Mouse (Mus musculus) midbrain, postnatal 0 days (tissue): ENCODE measurements around the gene Mrgbp. TPM values are rescaled to one million over a fixed set of nuclear protein-coding genes. Genes with fewer than 3 reads are reported as not detected.

Experiments
- ATAC-seq: fragments of 200-750 bp; cut with Nextera tagmentation; 2 replicates; pipeline ENCODE4 v1.8.0; 2017; ENCODE audit warnings: moderate number of reproducible peaks, mild to moderate bottlenecking, moderate TSS enrichment, moderate library complexity; ENCODE audit not compliant: low FRiP score
- DNase-seq: peaks from one replicate; pipeline ENCODE4 v3.0.0-alpha.2; 2015; ENCODE audit warnings: low spot score
- H3K27ac ChIP-seq: fragments of 300-500 bp; sonication (generic); 2 replicates; pipeline ENCODE4 v1.5.1; 2014; ENCODE audit warnings: low read depth, mild to moderate bottlenecking, low read length, mixed read lengths
- H3K27me3 ChIP-seq: fragments of 300-500 bp; sonication (generic); 2 replicates; pipeline ENCODE4 v1.6.1; 2014; ENCODE audit warnings: low read length, control low read depth, mixed read lengths; ENCODE audit not compliant: insufficient read depth
- H3K36me3 ChIP-seq: fragments of 300-500 bp; sonication (generic); 2 replicates; pipeline ENCODE4 v1.6.1; 2014; ENCODE audit warnings: low read length, control low read depth, mixed read lengths; ENCODE audit not compliant: insufficient read depth
- H3K4me1 ChIP-seq: fragments of 300-500 bp; sonication (generic); 2 replicates; pipeline ENCODE4 v1.6.1; 2014; ENCODE audit warnings: mild to moderate bottlenecking, control low read depth, antibody characterized with exemption, low read length, mixed read lengths; ENCODE audit not compliant: insufficient read depth
- H3K4me2 ChIP-seq: fragments of 300-500 bp; sonication (generic); 2 replicates; pipeline ENCODE4 v1.6.1; 2014; ENCODE audit warnings: low read depth, mild to moderate bottlenecking, low read length, mixed read lengths; ENCODE audit not compliant: poor library complexity, severe bottlenecking
- H3K4me3 ChIP-seq: fragments of 300-500 bp; sonication (generic); 2 replicates; pipeline ENCODE4 v1.5.1; 2014; ENCODE audit warnings: low read depth, mild to moderate bottlenecking, low read length, moderate library complexity
- H3K9ac ChIP-seq: fragments of 300-500 bp; sonication (generic); replicated peaks from 2 replicates; pipeline ENCODE4 v1.6.1; 2014; ENCODE audit warnings: mild to moderate bottlenecking, low read length, moderate library complexity, mixed read lengths; ENCODE audit not compliant: poor library complexity, severe bottlenecking
- H3K9me3 ChIP-seq: fragments of 300-500 bp; sonication (generic); 2 replicates; pipeline ENCODE4 v1.6.1; 2016; ENCODE audit warnings: low read length, control low read depth
- CTCF ChIP-seq: IDR thresholded peaks from 2 replicates; pipeline ENCODE4 v1.5.1; 2016; ENCODE audit warnings: antibody characterized with exemption, mild to moderate bottlenecking
- WGBS: fragments of 180-500 bp; shearing (Covaris S2); extraction: QIAGEN DNeasy Blood & Tissue Kit; methylation state at CpG from one replicate; pipeline ENCODE4 v1.1.7; 2014; 5-methylcytosine and 5-hydroxymethylcytosine counted together
- polyA plus RNA-seq: library from polyadenylated mRNA; unstranded; fragments of >200 nt; fragmentation: Nextera tagmentation; extraction: Ambion mirVana; gene quantifications from 2 replicates; pipeline ENCODE4 v1.2.1, GENCODE M21; 2015
- total RNA-seq: library from RNA; depleted of rRNA; stranded (reverse); fragments of >200 nt; gene quantifications from 2 replicates; pipeline ENCODE4 v1.2.3, GENCODE M21; 2014

The Mrgbp gene
- total and polyA plus RNA-seq, 2 experiments from 2014 or later, result 36.5 to 60.8 TPM

DNA sequence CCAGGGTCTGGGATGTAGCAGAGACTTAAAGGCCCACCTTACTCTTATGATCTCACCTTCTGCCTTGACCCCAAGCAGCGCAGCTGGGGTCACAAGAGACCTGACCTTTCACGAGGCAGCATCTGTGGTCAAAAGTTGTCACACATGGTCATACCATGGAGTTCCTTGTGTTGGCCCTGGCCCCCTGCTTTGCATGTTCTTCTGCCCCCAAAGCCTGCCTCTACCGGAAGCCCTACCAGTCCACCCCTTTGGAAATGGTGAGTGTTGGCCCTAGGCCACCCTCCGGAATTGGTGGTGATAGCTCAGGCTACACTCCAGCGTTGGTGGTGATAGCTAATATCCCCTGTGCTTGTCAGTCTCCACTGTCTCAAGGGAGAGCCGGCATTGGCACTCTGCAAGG is 17.8 kb upstream of the Mrgbp start:
- Histone ChIP-seq H3K4me2 (no peak overlapping the region), H3K9ac (no peak overlapping the region), H3K9me3 (no peaks in the 10 kb centered on the region), H3K27ac (no peak overlapping the region), H3K4me3 (no peak overlapping the region), H3K36me3 (no peaks in the 10 kb centered on the region), H3K27me3 (no peaks in the 10 kb centered on the region), H3K4me1 (no peaks in the 10 kb centered on the region)
- DNase-seq (no peak), ATAC-seq (no peak)
- no peak for TF ChIP-seq CTCF
- WGBS, result 59% methylated on average over 6 of the region's 6 CpGs

GRCm38 (mm10) chr2:180563841-180564240 is 17.3 kb upstream of the Mrgbp start:
- H3K9me3 ChIP-seq, result no peaks in the 10 kb centered on the region
- H3K27ac ChIP-seq, result no peak overlapping the region
- 34% methylated on average over 5 of the region's 5 CpGs for WGBS
- H3K4me3 ChIP-seq, result no peak overlapping the region
- ATAC-seq, result no peak
- peak; percentile 48 for DNase-seq
- H3K27me3 ChIP-seq, result no peaks in the 10 kb centered on the region
- no peak overlapping the region for H3K9ac ChIP-seq
- H3K4me2 ChIP-seq, result no peak overlapping the region
- no peaks in the 10 kb centered on the region for H3K36me3 ChIP-seq
- no peaks in the 10 kb centered on the region for H3K4me1 ChIP-seq
- no peak for TF ChIP-seq CTCF

DNA sequence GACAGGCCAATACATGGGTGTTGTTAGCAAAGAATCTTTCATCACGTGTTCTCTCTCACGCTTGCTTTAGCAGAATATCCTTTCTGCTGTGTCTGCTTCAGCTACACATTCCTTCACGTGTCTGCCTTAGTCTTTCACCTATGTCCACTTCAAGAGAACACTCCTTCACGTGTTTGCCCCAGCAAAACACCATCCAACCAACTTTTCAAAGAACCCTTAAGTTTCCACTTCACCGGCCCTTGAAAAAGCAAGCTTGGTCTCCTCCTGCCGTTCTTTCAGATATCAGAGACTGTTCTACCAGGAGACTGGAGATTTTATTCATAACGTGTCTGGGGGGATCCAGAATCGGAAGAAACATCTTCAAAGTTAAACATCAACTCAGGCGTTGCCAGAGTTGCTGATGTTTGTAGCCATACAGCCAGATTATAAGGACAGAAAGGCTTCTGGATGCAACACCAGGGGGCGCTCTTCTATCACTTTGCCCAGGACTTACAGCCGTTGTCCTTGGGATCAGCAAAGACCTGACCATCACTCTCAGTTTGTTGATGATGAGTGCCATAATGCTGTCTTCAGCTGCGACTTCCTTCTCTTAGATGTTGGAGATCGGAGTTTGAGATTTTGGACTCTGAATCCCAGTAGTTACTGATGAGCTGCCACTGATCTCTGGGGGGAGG is 14.7 kb upstream of the Mrgbp start:
- WGBS, result 37% methylated on average over 13 of the region's 13 CpGs
- Histone ChIP-seq H3K4me1 (peaks cover 3% of the 10 kb centered on the region; the same call in 1 of the 2 replicates), H3K9ac (no peak overlapping the region), H3K4me3 (no peak overlapping the region), H3K4me2 (no peak overlapping the region), H3K9me3 (no peaks in the 10 kb centered on the region), H3K36me3 (no peaks in the 10 kb centered on the region), H3K27ac (no peak overlapping the region), H3K27me3 (0 out of 2 replicates have a peak, but pooled peaks cover 4% of the 10 kb centered on the region)
- peak; percentile 75 for TF ChIP-seq CTCF
- DNase-seq (peak; percentile 74), ATAC-seq (no peak)

DNA sequence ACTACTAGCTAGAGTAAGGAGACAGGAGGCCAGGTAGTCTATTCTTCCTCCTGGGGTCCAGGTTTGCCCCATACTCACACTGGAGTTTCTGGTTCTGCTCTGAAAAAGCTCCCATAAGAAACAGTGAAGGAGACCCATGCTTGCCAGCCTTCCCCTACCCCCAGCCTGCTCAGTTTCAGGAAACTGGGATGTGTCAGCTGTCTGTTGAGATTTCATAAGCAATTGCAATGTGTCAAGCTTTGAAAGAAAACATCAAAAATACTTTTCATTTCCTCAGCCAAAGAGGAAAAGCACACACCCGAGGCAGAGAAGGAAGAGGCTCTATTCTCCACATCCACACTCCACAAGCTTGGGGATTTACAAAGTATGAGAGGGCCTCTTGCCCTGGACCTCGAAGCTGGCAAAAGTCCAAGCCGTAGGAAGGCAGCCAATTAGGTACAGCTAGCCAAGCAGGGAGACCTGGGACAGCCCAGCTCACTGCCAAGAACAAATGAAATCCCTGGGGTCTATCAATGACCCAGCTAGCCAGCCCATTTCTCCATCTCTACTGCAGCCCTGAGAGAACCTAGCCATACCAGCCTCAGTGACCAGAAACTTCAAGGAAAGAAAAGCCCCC is 12.0 kb upstream of the Mrgbp start:
- H3K9me3 ChIP-seq, result no peaks in the 10 kb centered on the region
- 0 out of 2 replicates have a peak, but pooled peaks cover 4% of the 10 kb centered on the region for H3K27me3 ChIP-seq
- H3K9ac ChIP-seq, result no peak overlapping the region
- no peak overlapping the region for H3K4me2 ChIP-seq
- no peak overlapping the region for H3K27ac ChIP-seq
- 33% methylated on average over 3 of the region's 3 CpGs for WGBS
- TF ChIP-seq CTCF, result no peak
- no peaks in the 10 kb centered on the region for H3K36me3 ChIP-seq
- DNase-seq, result peak; percentile 53
- H3K4me3 ChIP-seq, result no peak overlapping the region
- ATAC-seq, result no peak
- peaks cover 3% of the 10 kb centered on the region; the same call in 1 of the 2 replicates for H3K4me1 ChIP-seq

GRCm38 (mm10) chr2:180576482-180576881 is 4.6 kb upstream of the Mrgbp start:
- 45% methylated on average over 4 of the region's 4 CpGs for WGBS
- DNase-seq, result no peak
- no peaks in the 10 kb centered on the region for H3K36me3 ChIP-seq
- no peak overlapping the region for H3K4me3 ChIP-seq
- H3K27me3 ChIP-seq, result no peaks in the 10 kb centered on the region
- TF ChIP-seq CTCF, result no peak
- H3K27ac ChIP-seq, result no peak overlapping the region
- no peak for ATAC-seq
- H3K4me1 ChIP-seq, result no peaks in the 10 kb centered on the region
- no peaks in the 10 kb centered on the region for H3K9me3 ChIP-seq
- H3K9ac ChIP-seq, result no peak overlapping the region
- H3K4me2 ChIP-seq, result no peak overlapping the region

- H3K4me1 ChIP-seq, result peaks cover 5% of the 10 kb centered on the region; the same call in 1 of the 2 replicates
- no peak overlapping the region for H3K9ac ChIP-seq
- H3K4me3 ChIP-seq, result no peak overlapping the region
- H3K27ac ChIP-seq, result no peak overlapping the region
- H3K9me3 ChIP-seq, result no peaks in the 10 kb centered on the region
- H3K4me2 ChIP-seq, result no peak overlapping the region
- 2% methylated on average over 3 of the region's 3 CpGs for WGBS
- peak; percentile 96 for TF ChIP-seq CTCF
- H3K36me3 ChIP-seq, result no peaks in the 10 kb centered on the region
- DNase-seq (peak; percentile 84), ATAC-seq (no peak)
- no peaks in the 10 kb centered on the region for H3K27me3 ChIP-seq
Observed at GRCm38 (mm10) chr2:180578686-180579085, 2.4 kb upstream of the Mrgbp start.
